Mouse (Mus musculus): ENCODE measurements around the gene Gm28230.

DNA sequence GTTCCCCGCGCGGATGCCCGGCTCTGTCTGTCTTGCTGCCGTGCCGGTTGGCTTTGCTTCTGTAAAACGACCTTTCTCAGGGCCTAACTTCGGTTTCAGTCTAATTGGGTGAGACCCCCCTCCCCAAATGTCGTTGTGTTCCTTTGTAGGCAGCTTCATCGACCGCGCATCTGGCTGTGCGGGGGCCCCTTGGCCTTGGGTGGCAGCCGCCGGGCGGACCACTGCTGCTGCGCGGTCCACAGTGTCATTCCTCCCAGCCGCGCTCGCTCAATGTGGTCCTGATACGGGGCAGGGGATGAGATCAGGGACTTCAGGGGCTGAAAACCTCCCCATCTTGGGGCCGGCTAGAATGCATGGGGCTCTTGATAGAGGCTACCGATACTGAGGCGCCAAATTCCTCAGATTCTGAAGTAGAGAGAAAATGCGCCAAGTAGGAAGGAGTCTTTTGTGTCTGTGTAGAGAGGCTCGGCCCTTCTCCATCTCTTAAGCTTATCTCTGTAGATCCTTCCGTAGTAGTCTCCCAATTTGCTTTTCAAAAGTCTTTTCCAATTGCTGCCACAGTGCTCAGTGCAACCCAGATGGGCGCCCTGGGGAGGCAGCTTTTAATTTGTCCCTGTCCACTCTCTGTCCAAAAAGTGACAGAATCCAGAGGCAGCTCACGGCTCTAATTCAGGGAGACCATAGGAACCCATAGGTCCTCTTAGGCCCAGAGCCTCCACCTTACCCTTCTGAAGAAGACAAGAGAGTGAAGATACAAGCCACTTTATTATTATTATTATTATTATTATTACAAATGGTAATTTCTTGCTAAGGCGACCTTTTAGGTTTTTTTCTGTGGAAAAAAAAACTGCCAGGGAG, 38.6 kb upstream of the Gm28230 start:
- TF ChIP-seq GATA1 (IDR thresholded peaks at IDR 0.05; ENCODE audit: borderline replicate concordance, low read length) (no peak), FLI1 (IDR thresholded peaks at IDR 0.05; ENCODE audit: low read length) (no peak)
